Mouse (Mus musculus): ENCODE measurements around the gene Mpp2. TPM values are rescaled to one million over a fixed set of nuclear protein-coding genes. Genes with fewer than 3 reads are reported as not detected.

Mpp2 gene
- polyA plus RNA-seq, 1 experiment from 2014 or later: 13.4 TPM

DNA sequence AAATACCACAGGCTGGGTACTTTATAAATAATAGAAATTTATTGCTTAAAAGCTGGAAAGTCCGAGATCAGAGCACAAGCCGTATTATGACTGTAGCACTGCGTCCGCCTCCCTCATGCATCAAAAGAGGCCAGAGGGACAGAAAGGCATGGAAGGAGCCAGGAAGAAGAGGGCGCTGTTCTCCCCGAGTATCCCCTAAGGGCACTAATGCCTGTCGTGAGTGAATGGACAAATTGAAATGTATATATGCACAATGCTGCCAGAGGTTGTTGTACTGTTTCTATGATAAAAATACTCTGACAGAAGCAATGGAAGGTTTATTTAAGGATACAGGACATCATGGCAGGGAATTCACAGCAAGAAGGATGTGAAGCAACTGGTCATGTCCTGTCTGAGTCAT is 58.3 kb downstream of the Mpp2 start:
- WGBS: 34% methylated on average over 7 of the region's 7 CpGs
- ATAC-seq (ENCODE audit: low FRiP score, low read depth): no peak

DNA sequence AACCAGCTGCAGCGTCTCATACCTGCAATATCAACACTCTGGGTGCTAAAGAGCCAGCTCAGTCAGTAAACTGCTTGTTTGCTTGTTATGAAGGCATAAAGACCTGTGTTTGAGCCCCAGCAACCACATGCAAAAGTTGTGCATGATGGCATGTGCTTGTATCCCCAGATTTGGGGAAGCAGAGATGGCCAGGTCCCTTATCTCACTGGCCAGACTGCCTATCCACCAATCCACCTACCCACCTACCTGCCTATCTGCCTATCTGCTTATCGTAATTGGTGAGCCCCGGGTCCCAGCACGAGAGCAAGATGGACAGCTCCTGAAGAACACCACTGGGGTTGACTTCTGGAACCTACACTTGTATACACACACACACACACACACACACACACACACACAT is 59.0 kb downstream of the Mpp2 start:
- WGBS: 88% methylated on average over 4 of the region's 4 CpGs
- no peak overlapping the region for H3K27ac ChIP-seq
- peaks cover 24% of the 10 kb centered on the region for H3K4me1 ChIP-seq
- H3K27me3 ChIP-seq: 0 out of 2 replicates have a peak, but pooled peaks cover 3% of the 10 kb centered on the region
- H3K4me3 ChIP-seq: no peak overlapping the region
- no peaks in the 10 kb centered on the region for H3K9me3 ChIP-seq
- H3K36me3 ChIP-seq: no peaks in the 10 kb centered on the region
- no peak overlapping the region for H3K4me2 ChIP-seq (replicated peaks)
- ATAC-seq (ENCODE audit: low FRiP score, low read depth): no peak
- no peak overlapping the region for H3K9ac ChIP-seq

More for the DNA sequence above, 58.3 kb downstream of the Mpp2 start:
- H3K4me1 ChIP-seq: peaks cover 23% of the 10 kb centered on the region
- H3K27me3 ChIP-seq: 0 out of 2 replicates have a peak, but pooled peaks cover 3% of the 10 kb centered on the region
- H3K4me2 ChIP-seq (replicated peaks): no peak overlapping the region
- no peaks in the 10 kb centered on the region for H3K9me3 ChIP-seq
- no peak overlapping the region for H3K27ac ChIP-seq
- H3K9ac ChIP-seq: no peak overlapping the region
- H3K36me3 ChIP-seq: no peaks in the 10 kb centered on the region
- H3K4me3 ChIP-seq: no peak overlapping the region

DNA sequence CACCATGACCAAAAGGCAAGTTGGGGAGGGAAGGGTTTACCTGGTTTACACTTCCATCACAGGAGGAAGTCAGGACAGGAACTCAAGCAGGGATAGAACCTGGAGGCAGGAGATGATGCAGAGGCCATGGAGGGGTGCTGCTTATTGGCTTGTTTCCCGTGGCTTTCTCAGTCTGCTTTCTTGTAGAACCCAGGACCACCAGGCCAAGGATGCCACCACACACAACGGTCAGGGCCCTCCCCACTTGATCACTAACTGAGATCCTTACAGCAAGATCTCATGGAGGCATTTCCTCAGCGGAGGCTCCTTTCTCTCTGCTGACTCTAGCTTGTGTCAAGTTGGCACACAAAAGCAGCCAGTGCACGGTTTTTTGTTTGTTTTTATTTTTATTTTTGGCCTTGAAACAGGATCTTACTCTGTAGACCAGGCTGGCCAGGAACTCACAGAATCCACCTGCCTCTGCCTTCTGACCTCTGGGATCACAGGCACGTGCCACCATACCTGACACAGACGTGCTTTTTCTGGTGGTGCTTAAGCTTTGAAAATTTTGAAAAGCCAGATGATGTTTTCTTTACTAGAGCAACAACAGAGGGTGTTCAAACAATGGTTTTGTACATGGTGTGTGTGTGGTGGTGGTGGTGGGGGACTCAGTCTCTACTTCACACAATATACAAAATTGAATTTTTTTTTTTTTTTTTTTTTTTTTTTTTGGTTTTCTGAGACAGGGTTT is 60.1 kb downstream of the Mpp2 start, which contains the start of gene Mpp3:
Gene Mpp3 (minus strand): TSS at position 375 of the 730 bp plus-strand sequence.
- Histone ChIP-seq H3K27ac (no peak within 1 kb of the TSS), H3K9ac (peak within 1 kb of the TSS; percentile 79; the same call in 1 of the 2 replicates)
- ATAC-seq (ENCODE audit: low FRiP score, low read depth): no peak

DNA sequence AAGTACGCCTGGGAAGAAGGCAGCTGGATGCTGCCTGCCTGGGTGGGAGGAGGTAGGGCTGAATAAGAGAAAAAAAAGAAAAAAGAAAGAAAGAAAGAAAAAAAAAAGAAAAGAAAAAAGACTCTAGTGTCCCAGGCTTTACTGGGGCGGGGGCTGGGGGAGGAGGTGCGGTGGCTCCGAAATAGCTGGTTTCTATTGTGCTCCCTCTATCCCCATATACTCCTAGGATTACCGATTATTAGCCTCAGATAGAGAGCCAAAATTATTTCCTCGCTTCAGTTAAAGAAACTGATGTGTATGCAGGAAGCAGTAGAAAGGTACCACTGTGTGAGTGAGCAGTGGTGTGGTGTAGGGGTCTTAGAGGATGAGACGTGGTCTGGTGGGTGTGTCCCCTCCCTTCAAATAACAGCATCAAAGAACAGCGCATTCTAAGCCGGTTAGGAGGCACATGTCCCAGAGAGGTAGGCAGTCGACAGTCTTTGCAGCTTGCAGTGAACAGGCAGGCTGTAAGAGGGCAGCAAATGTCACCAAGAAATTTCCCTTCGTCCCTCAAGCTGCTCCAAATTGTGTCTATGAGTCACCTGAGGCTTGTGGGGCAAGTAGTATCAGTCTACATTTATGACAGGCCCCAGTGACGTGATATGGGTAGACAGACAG is 60.8 kb downstream of the Mpp2 start:
- peak overlapping the region; percentile 79 for H3K9ac ChIP-seq
- H3K4me3 ChIP-seq: peak overlapping the region; percentile 69
- 4% methylated on average over 12 of the region's 12 CpGs for WGBS
- peaks cover 1% of the 10 kb centered on the region for H3K36me3 ChIP-seq
- H3K4me1 ChIP-seq: peaks cover 24% of the 10 kb centered on the region
- 0 out of 2 replicates have a peak overlapping the region, but pooled peaks have one; percentile 52 for H3K27ac ChIP-seq
- no peak for ATAC-seq (ENCODE audit: low FRiP score, low read depth)
- H3K27me3 ChIP-seq: 0 out of 2 replicates have a peak, but pooled peaks cover 3% of the 10 kb centered on the region
- H3K9me3 ChIP-seq: no peaks in the 10 kb centered on the region
- peak overlapping the region; percentile 82 for H3K4me2 ChIP-seq (replicated peaks)

More for the DNA sequence above, 60.1 kb downstream of the Mpp2 start, which contains the start of gene Mpp3:
- 77% methylated on average over 6 of the region's 6 CpGs for WGBS
- Histone ChIP-seq H3K36me3 (no peaks in the 10 kb centered on the region; the same call in 1 of the 2 replicates), H3K9me3 (no peaks in the 10 kb centered on the region), H3K27me3 (0 out of 2 replicates have a peak, but pooled peaks cover 3% of the 10 kb centered on the region), H3K4me2 (replicated peaks) (peak within 1 kb of the TSS; percentile 82), H3K4me3 (peak within 1 kb of the TSS; percentile 69), H3K4me1 (peaks cover 24% of the 10 kb centered on the region)

DNA sequence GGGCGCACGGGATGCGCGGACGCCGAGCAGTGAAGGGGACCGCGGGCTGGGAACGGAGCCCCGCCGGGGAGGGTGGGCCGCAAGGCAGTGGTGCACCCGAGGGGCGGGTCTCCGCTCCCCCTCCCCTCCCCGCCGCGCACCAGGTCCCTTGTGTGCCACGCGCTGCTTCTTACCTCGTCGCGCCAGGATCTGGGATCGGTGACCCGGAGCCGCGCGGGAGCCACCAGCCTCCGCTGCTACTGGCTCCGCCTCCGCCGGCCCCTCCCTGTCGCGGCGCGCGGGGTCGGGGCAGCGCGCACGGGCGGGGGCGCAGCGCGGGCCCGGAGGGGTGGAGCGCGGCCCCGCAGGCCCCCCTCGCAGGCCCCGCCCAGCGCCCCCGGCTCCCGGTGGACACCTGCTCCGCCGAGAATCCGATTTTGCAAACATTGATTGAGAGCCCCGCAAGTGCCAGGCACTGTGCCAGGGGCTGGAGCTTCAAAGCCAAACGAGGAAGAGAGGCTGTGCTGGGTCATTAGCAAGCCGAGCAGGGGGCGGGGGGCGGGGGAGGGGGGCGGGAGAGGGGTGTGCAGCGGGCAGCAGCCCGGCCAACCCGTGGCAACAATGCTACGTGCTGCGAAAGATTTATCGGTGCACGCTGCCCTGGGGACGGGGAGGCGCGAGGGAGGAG is 61.5 kb downstream of the Mpp2 start:
- Histone ChIP-seq H3K27me3 (0 out of 2 replicates have a peak, but pooled peaks cover 3% of the 10 kb centered on the region), H3K27ac (peak overlapping the region; percentile 52; the same call in 1 of the 2 replicates), H3K9me3 (no peaks in the 10 kb centered on the region), H3K4me3 (peak overlapping the region; percentile 69), H3K36me3 (peaks cover 8% of the 10 kb centered on the region), H3K4me2 (replicated peaks) (peak overlapping the region; percentile 82), H3K9ac (peak overlapping the region; percentile 79), H3K4me1 (peaks cover 24% of the 10 kb centered on the region)
- ATAC-seq (ENCODE audit: low FRiP score, low read depth): peak; percentile 86
- WGBS: under 1% methylated on average over 48 of the region's 73 CpGs

DNA sequence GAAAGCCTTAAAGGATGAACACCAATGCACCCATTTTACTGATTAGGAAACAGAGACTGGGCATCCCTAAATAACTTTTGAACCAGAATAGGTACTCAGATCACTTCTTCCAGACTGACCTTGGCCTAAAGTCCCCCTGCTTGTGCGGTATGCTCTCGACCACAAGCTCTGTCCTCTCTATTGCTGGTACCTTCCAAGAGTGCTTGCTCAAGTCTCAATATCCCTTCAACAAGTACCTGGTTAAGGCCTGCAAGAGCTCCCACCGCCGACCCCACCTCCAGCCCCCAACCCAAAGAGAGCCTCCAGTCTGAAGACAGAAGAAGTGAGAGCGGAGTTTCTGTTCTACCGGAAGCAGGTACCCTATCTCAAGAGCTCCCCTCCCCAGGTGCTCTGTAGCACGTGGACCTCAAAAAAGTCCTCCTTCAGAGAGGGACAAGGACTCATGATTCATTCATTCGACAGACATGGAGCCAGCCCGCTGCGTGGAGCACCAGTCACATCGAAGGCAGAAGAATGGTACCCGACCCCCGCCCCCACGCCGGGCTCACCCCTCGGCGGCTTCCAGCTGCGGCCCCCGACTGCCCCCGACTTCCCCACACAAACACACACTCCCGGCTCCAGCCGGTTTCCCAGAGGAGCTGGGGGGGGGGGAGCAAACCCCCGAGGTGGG is 62.2 kb downstream of the Mpp2 start:
- WGBS: 3% methylated on average over 20 of the region's 23 CpGs
- 0 out of 2 replicates have a peak, but pooled peaks cover 3% of the 10 kb centered on the region for H3K27me3 ChIP-seq
- H3K9ac ChIP-seq: peak overlapping the region; percentile 79
- H3K4me3 ChIP-seq: peak overlapping the region; percentile 69
- 0 out of 2 replicates have a peak, but pooled peaks have one; percentile 8 for ATAC-seq (ENCODE audit: low FRiP score, low read depth)
- H3K4me2 ChIP-seq (replicated peaks): peak overlapping the region; percentile 82
- H3K27ac ChIP-seq: peak overlapping the region; percentile 52; the same call in 1 of the 2 replicates
- peaks cover 8% of the 10 kb centered on the region for H3K36me3 ChIP-seq
- no peaks in the 10 kb centered on the region for H3K9me3 ChIP-seq
- peaks cover 24% of the 10 kb centered on the region for H3K4me1 ChIP-seq

DNA sequence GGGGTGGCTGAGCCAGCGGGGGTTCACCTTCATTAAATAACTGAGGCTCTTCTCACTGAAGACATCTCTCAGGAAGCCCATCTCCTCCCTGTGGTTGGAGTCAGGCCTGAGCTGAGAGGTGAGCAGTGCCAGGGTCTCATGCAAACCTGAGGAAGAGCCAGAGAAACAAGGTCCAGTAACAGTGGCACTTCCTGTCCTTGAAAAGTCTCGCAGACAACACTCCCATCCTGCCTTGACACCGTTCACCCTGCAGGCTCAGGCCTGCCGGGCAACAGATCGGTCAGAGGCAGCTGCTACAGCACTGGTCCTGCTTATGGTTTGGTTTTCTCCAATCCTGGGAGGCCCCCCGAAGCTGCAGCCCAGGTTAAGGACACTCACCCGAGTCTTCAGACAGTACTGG is 63.0 kb downstream of the Mpp2 start:
- no peaks in the 10 kb centered on the region for H3K27me3 ChIP-seq
- H3K4me2 ChIP-seq (replicated peaks): peak overlapping the region; percentile 82
- H3K4me1 ChIP-seq: peaks cover 24% of the 10 kb centered on the region
- H3K9me3 ChIP-seq: no peaks in the 10 kb centered on the region
- H3K27ac ChIP-seq: no peak overlapping the region
- peaks cover 8% of the 10 kb centered on the region for H3K36me3 ChIP-seq
- WGBS: 38% methylated on average over 7 of the region's 7 CpGs
- no peak overlapping the region; the same call in 1 of the 2 replicates for H3K9ac ChIP-seq
- H3K4me3 ChIP-seq: peak overlapping the region; percentile 69; the same call in 1 of the 2 replicates
- no peak for ATAC-seq (ENCODE audit: low FRiP score, low read depth)

DNA sequence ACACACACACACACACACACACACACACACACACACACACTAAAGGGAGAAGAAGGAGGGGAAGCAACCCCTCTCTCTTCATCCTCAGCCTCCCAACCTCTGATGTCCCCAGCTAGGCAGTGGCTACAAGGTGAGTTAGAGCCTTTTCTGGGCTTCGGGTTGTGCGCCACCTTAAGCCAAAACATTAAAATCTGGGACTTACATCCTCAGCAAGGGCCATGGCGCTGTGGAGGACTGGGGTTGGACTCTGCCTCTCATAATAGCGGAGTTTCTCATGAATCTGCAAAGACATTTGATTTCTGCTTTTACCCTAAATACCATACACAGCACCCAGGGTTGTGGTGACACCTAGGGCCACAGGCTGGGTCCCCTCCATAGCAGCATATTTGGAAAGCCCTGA is 63.4 kb downstream of the Mpp2 start:
- WGBS: 81% methylated on average over 4 of the region's 4 CpGs
- no peak overlapping the region for H3K4me3 ChIP-seq
- peaks cover 24% of the 10 kb centered on the region for H3K4me1 ChIP-seq
- no peaks in the 10 kb centered on the region for H3K9me3 ChIP-seq
- no peak overlapping the region for H3K27ac ChIP-seq
- H3K27me3 ChIP-seq: no peaks in the 10 kb centered on the region
- H3K9ac ChIP-seq: no peak overlapping the region
- H3K36me3 ChIP-seq: peaks cover 8% of the 10 kb centered on the region
- H3K4me2 ChIP-seq (replicated peaks): peak overlapping the region; percentile 82; the same call in 1 of the 2 replicates
- ATAC-seq (ENCODE audit: low FRiP score, low read depth): no peak

DNA sequence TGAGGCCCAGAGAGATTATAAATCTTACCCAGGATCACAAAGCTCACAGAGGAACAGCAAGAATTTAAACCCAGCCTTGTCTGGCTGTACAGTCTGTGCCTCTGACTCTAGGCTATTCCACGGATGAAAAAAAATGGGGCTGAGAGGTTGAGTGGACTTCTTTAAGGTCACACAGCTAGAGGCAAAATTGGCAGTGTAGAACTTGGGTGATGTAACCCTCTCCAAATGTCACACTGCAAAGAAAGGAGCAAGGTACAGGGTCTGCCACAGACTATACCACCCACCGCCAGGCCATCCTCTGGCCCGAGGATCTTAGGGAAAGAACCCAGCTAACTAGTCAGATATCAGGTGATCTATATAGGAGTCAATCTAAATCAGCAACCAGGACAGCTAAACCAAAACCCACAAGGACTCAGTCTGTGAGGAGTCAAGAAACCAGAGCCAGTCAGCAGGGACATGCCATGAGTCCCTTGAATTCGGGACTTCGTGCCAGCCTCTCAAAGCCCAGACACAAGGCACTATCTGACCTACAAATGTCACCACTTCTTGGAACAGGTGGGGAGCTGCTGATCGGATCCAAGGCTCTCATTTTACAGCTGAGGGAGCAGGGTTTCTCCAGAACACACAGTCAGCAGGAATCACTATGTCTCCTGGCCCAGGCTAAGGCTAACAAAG is 64.1 kb downstream of the Mpp2 start:
- 80% methylated on average over 6 of the region's 6 CpGs for WGBS
- Histone ChIP-seq H3K9me3 (no peaks in the 10 kb centered on the region), H3K27ac (no peak overlapping the region), H3K4me1 (peaks cover 24% of the 10 kb centered on the region), H3K4me3 (no peak overlapping the region), H3K27me3 (no peaks in the 10 kb centered on the region), H3K36me3 (peaks cover 8% of the 10 kb centered on the region), H3K4me2 (replicated peaks) (no peak overlapping the region), H3K9ac (no peak overlapping the region)
- no peak for ATAC-seq (ENCODE audit: low FRiP score, low read depth)

DNA sequence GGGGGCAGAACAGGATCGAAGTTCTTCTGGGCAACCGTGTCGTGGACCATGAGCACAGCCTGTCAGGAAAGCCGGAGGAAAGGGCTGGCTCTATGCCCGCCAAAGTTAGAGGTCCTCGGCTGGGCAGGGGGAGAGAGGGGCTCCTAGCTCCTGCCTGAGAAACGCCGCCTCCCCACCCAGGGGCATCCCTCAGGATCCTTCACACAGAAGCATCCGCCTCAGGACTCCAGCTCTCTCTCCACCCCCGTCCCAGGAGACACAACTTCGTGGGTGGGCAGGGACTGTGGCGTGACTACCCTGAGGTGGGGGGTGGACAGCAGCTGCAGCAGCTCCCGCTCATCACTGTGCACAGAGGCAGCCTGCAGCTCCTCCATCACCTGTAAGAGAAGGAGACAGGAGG is 64.9 kb downstream of the Mpp2 start:
- Histone ChIP-seq H3K27me3 (no peaks in the 10 kb centered on the region), H3K36me3 (peaks cover 11% of the 10 kb centered on the region), H3K9me3 (no peaks in the 10 kb centered on the region), H3K4me1 (peaks cover 24% of the 10 kb centered on the region), H3K4me3 (no peak overlapping the region), H3K4me2 (replicated peaks) (no peak overlapping the region), H3K27ac (no peak overlapping the region), H3K9ac (no peak overlapping the region; the same call in 1 of the 2 replicates)
- ATAC-seq (ENCODE audit: low FRiP score, low read depth): no peak
- WGBS: 86% methylated on average over 13 of the region's 13 CpGs

DNA sequence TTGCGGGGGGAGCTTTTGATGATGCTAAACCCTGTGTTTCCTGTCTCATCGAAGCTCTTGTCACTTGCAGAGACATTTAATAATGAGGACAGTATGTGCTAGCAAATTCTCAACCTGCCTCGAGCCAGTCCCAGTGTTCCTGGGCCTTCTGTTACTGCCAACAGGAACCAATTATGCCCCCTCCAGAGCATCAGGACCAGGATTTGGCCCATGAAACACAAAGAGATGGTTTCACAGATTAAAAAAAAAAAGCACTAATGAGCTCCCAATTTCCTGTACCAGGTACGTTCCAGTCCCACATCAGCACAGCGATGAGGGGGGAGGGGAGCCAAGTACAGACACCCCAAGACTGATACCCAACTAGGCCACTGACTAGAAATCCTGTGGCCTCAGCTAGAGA is 67.1 kb downstream of the Mpp2 start:
- 52% methylated on average over 5 of the region's 5 CpGs for WGBS
- Histone ChIP-seq H3K27me3 (no peaks in the 10 kb centered on the region), H3K4me1 (peaks cover 13% of the 10 kb centered on the region), H3K9ac (no peak overlapping the region), H3K9me3 (no peaks in the 10 kb centered on the region), H3K4me2 (replicated peaks) (no peak overlapping the region), H3K36me3 (peaks cover 25% of the 10 kb centered on the region), H3K27ac (no peak overlapping the region), H3K4me3 (no peak overlapping the region)
- ATAC-seq (ENCODE audit: low FRiP score, low read depth): no peak
